In the genomic region with DNA sequence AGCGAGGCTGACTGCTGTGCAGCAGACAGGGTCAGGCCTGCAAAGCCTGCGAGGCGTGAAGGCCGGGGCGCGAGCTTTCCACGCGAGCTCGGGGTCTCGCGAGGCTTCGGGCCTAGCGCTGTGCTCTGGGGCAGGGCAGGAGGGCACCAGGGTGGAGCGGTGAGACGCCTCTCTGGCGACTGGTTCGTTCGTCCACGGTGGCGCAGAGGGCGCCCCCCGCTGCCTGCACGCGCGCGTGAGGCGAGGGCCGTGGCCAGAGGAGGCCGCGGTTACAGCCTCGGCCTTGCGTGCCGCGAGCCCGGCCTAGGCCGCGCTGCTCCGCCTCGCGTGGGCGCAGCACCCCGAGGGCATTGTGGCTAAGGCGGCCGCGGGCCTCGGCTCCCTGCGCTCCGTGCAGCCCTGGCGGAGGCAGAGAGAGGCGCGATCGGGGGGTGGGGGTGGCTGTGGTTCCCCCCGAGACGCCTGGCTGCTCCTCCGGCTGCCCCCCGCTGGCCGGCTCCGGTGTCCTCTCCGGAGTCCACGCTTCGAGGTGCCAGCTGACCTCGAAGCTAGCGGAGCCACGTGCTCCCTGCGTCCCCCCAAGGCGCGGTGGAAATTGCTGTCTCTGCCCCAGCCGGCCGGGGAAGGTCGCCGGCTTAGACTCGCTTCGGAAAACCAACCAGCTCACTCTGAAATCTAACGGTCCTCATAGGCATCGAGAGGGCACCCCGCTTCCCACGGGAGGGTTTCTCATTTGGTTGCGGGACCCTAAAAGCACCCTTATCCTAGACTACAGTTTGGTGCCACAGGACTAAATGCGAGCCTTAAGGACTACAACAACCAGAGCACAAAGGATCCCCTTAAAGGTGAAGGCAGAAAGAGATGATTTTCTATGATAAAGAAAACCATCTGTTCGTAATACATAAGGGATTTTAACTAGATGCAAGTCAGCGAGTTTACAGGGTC, we compare ENCODE assay signal across 8 mouse cellular contexts. TPM values are rescaled to one million over a fixed set of nuclear protein-coding genes. Genes with fewer than 3 reads are reported as not detected.
DNase-seq lines count a peak whose midpoint lies in the region; ATAC-seq lines count a peak whose summit lies in the region.

No protein-coding gene starts in this region.

- no peak for DNase-seq in heart, postnatal 25 days (ENCODE audit: low spot score)
- DNase-seq in embryo, embryonic 10 days (ENCODE audit: low spot score) = peak; percentile 40
- DNase-seq in heart, postnatal 4 days = peak; percentile 47
- no peak for DNase-seq in thymus, postnatal 14 days
- no peak for DNase-seq in layer of hippocampus, adult 9-10 months (ENCODE audit: low spot score)
- DNase-seq in layer of hippocampus, adult 9-11 months = no peak

- peaks cover 80% of the 10 kb centered on the region for H3K27me3 ChIP-seq in heart, embryonic 12.5 days (replicated peaks)
- peaks cover 77% of the 10 kb centered on the region for H3K27me3 ChIP-seq in midbrain, embryonic 15.5 days (replicated peaks)

- H3K9ac ChIP-seq in heart, embryonic 12.5 days = no peak overlapping the region
- no peak overlapping the region for H3K9ac ChIP-seq in midbrain, embryonic 15.5 days

- H3K27ac ChIP-seq in heart, embryonic 12.5 days (ENCODE audit: poor library complexity, severe bottlenecking) = no peak overlapping the region
- H3K27ac ChIP-seq in midbrain, embryonic 15.5 days = no peak overlapping the region

- peak; percentile 25; the same call in 1 of the 2 replicates for ATAC-seq in heart, embryonic 12.5 days (ENCODE audit: insufficient number of reproducible peaks, low FRiP score)
- ATAC-seq in midbrain, embryonic 15.5 days (replicated peaks) = peak; percentile 31; the same call in 1 of the 2 replicates

- 2% methylated on average over 66 of the region's 81 CpGs for WGBS in heart, embryonic 12.5 days
- WGBS in midbrain, embryonic 15.5 days = 2% methylated on average over 80 of the region's 81 CpGs

- peaks cover 22% of the 10 kb centered on the region for H3K4me1 ChIP-seq in heart, embryonic 12.5 days (replicated peaks)
- peaks cover 23% of the 10 kb centered on the region for H3K4me1 ChIP-seq in midbrain, embryonic 15.5 days

- H3K36me3 ChIP-seq in heart, embryonic 12.5 days = no peaks in the 10 kb centered on the region
- no peaks in the 10 kb centered on the region for H3K36me3 ChIP-seq in midbrain, embryonic 15.5 days (replicated peaks)

- peak overlapping the region; percentile 36 for H3K4me3 ChIP-seq in heart, embryonic 12.5 days
- H3K4me3 ChIP-seq in midbrain, embryonic 15.5 days = peak overlapping the region; percentile 14

- intact Hi-C loops in heart, postnatal 25 days (cut with DNase I) = no loop called here

- peak overlapping the region; percentile 65 for H3K4me2 ChIP-seq in heart, embryonic 12.5 days
- peak overlapping the region; percentile 36 for H3K4me2 ChIP-seq in midbrain, embryonic 15.5 days

- H3K9me3 ChIP-seq in heart, embryonic 12.5 days (replicated peaks) = no peaks in the 10 kb centered on the region
- H3K9me3 ChIP-seq in midbrain, embryonic 15.5 days = no peaks in the 10 kb centered on the region

RNA-seq across cellular contexts. Expression of a gene that starts 10.2 kb away (rescaled TPM):
- not detected in 2 replicates for polyA plus RNA-seq in heart, embryonic 12.5 days (2016; fragmentation: Nextera tagmentation; extraction: Ambion mirVana)
- total RNA-seq in heart, postnatal 25 days (2021) = not detected
- total RNA-seq in heart, postnatal 4 days (2021) = not detected
- polyA plus RNA-seq in midbrain, embryonic 15.5 days (2015; fragmentation: Nextera tagmentation; extraction: Ambion mirVana) = 2.3 and 4.7 TPM in 2 replicates

Comparison
In these comparisons a context has a peak if more than half of its experiments do, and no peak if none do; other contexts are left out.
1. DNase-seq: peak in embryo, embryonic 10 days (single experiment) and heart, postnatal 4 days (single experiment); none in heart, postnatal 25 days (single experiment), thymus, postnatal 14 days (single experiment), layer of hippocampus, adult 9-10 months (single experiment) and layer of hippocampus, adult 9-11 months (single experiment).